Mouse (Mus musculus) spleen, adult 10 weeks (tissue): ENCODE results near the gene Map2k2. TPM values are rescaled to one million over a fixed set of nuclear protein-coding genes. Genes with fewer than 3 reads are reported as not detected.

ENCODE experiments used
- polyA plus RNA-seq: library from polyadenylated mRNA; stranded (reverse); fragments of 350-450 nt; fragmentation: Illumina TruSeq; extraction: RNeasy Lipid Tissue Mini Kit (QIAGEN cat#74804); gene quantifications from one replicate; pipeline ENCODE4 v1.2.3, GENCODE M21; 2015; ENCODE audit warnings: low replicate concordance; ENCODE audit not compliant: insufficient read depth

Map2k2 gene
- polyA plus RNA-seq: 27.7 TPM

GRCm38 (mm10) chr10:81105565-81106112, at the start of gene Map2k2:
TSS of gene Map2k2 (plus strand) at chr10:81105915.

GRCm38 (mm10) chr10:81059603-81060543, 45.8 kb upstream of the Map2k2 start, which contains the start of gene Sgta:
TSS of gene Sgta (minus strand) at chr10:81060181.

GRCm38 (mm10) chr10:81069836-81070235, 35.9 kb upstream of the Map2k2 start, which contains the start of gene Thop1:
TSS of gene Thop1 (plus strand) at chr10:81070035.

GRCm38 (mm10) chr10:81134966-81135681, 29.4 kb downstream of the Map2k2 start, which contains the start of gene Zbtb7a:
TSS of gene Zbtb7a (plus strand) at chr10:81135220.

GRCm38 (mm10) chr10:81167200-81168086, 61.7 kb downstream of the Map2k2 start, which contains the start of gene Pias4:
TSS of gene Pias4 (minus strand) at chr10:81167923.

GRCm38 (mm10) chr10:81176466-81177271, 71.0 kb downstream of the Map2k2 start, which contains the start of gene Eef2:
TSS of gene Eef2 (plus strand) at chr10:81176631.

GRCm38 (mm10) chr10:81182336-81183333, 76.9 kb downstream of the Map2k2 start, which contains the start of gene Dapk3:
TSS of gene Dapk3 (plus strand) at chr10:81183005.

Other genes with a start within 250 kb of the Map2k2 start
- not detected for gene Tmprss9, start 234.1 kb upstream of the Map2k2 start, polyA plus RNA-seq
- gene Timm13, start 204.9 kb upstream of the Map2k2 start, polyA plus RNA-seq: 5.7 TPM
- gene Lmnb2, start 187.7 kb upstream of the Map2k2 start, polyA plus RNA-seq: 3.4 TPM
- 15.7 TPM for gene Gadd45b, start 175.8 kb upstream of the Map2k2 start, polyA plus RNA-seq
- gene Gng7, start 91.0 kb upstream of the Map2k2 start, polyA plus RNA-seq: 1.0 TPM
- gene Diras1, start 80.3 kb upstream of the Map2k2 start, polyA plus RNA-seq: not detected
- gene Slc39a3, start 68.5 kb upstream of the Map2k2 start, polyA plus RNA-seq: 3.3 TPM
- 21.1 TPM for gene Sgta, start 45.7 kb upstream of the Map2k2 start, polyA plus RNA-seq
- gene Thop1, start 35.9 kb upstream of the Map2k2 start, polyA plus RNA-seq: 4.1 TPM
- gene Creb3l3, start 7.0 kb upstream of the Map2k2 start, polyA plus RNA-seq: not detected
- 14.0 TPM for gene Zbtb7a, start 29.3 kb downstream of the Map2k2 start, polyA plus RNA-seq
- gene Pias4, start 62.0 kb downstream of the Map2k2 start, polyA plus RNA-seq: 10.8 TPM
- gene Eef2, start 70.7 kb downstream of the Map2k2 start, polyA plus RNA-seq: 451 TPM
- gene Dapk3, start 77.1 kb downstream of the Map2k2 start, polyA plus RNA-seq: 8.6 TPM
- gene 4930442H23Rik, start 77.9 kb downstream of the Map2k2 start, polyA plus RNA-seq: not detected
- gene Nmrk2, start 96.1 kb downstream of the Map2k2 start, polyA plus RNA-seq: not detected
- gene Atcay, start 124.9 kb downstream of the Map2k2 start, polyA plus RNA-seq: 1.2 TPM
- gene Zfr2, start 127.2 kb downstream of the Map2k2 start, polyA plus RNA-seq: 1.5 TPM
- gene Matk, start 147.0 kb downstream of the Map2k2 start, polyA plus RNA-seq: 4.6 TPM
- 28.9 TPM for gene Mrpl54, start 161.0 kb downstream of the Map2k2 start, polyA plus RNA-seq
- gene Apba3, start 161.0 kb downstream of the Map2k2 start, polyA plus RNA-seq: 11.9 TPM
- gene Tjp3, start 185.7 kb downstream of the Map2k2 start, polyA plus RNA-seq: 2.6 TPM
- 26.7 TPM for gene Pip5k1c, start 187.0 kb downstream of the Map2k2 start, polyA plus RNA-seq
- gene Cactin, start 215.2 kb downstream of the Map2k2 start, polyA plus RNA-seq: 5.0 TPM
- 3.0 TPM for gene Tbxa2r, start 222.8 kb downstream of the Map2k2 start, polyA plus RNA-seq
- 0.59 TPM for gene Gipc3, start 237.4 kb downstream of the Map2k2 start, polyA plus RNA-seq
- 30.0 TPM for gene Hmg20b, start 244.6 kb downstream of the Map2k2 start, polyA plus RNA-seq